Mouse (Mus musculus) thymus, adult 2 months (tissue): Measurements from ENCODE around the gene Olfml2b.

ENCODE experiments used
- CTCF ChIP-seq: fragments of 200-500 bp; IDR thresholded peaks from 2 replicates; pipeline ENCODE4 v1.5.1; 2012; ENCODE audit warnings: mild to moderate bottlenecking, control low read depth, low read length, moderate library complexity, borderline replicate concordance; ENCODE audit not compliant: control insufficient read depth, poor library complexity, insufficient read depth; ENCODE audit errors: extremely low read depth
- POLR2A ChIP-seq: fragments of 200-500 bp; IDR thresholded peaks from 2 replicates; pipeline ENCODE4 v1.6.1; 2012; ENCODE audit warnings: mild to moderate bottlenecking, low read length, control low read depth, moderate library complexity; ENCODE audit not compliant: control insufficient read depth, poor library complexity, insufficient read depth; ENCODE audit errors: extremely low read depth

GRCm38 (mm10) chr1:170632385-170632784 lies 11.9 kb upstream of the Olfml2b start:
- no peak for TF ChIP-seq POLR2A
- TF ChIP-seq CTCF = peak; percentile 62; the same call in 1 of the 2 replicates
